Mouse (Mus musculus) heart, embryonic 15.5 days (tissue): ENCODE measurements around the gene Gprc5c. TPM values are rescaled to one million over a fixed set of nuclear protein-coding genes. Genes with fewer than 3 reads are reported as not detected.

Experiments used
- ATAC-seq: fragments of 200-750 bp; cut with Nextera tagmentation; replicated peaks from 2 replicates; pipeline ENCODE4 v1.8.0; 2017; ENCODE audit warnings: low read depth, moderate TSS enrichment; ENCODE audit not compliant: insufficient number of reproducible peaks, insufficient read depth, low FRiP score
- H3K27ac ChIP-seq: fragments of 300-500 bp; sonication (generic); 2 replicates; pipeline ENCODE4 v1.5.1; 2015; ENCODE audit warnings: mild to moderate bottlenecking, inconsistent platforms
- H3K27me3 ChIP-seq: fragments of 300-500 bp; sonication (generic); 2 replicates; pipeline ENCODE4 v1.6.1; 2015; ENCODE audit warnings: inconsistent platforms
- H3K36me3 ChIP-seq: fragments of 300-500 bp; sonication (generic); 2 replicates; pipeline ENCODE4 v1.6.1; 2015; ENCODE audit warnings: mild to moderate bottlenecking, inconsistent platforms
- H3K4me1 ChIP-seq: fragments of 300-500 bp; sonication (generic); replicated peaks from 2 replicates; pipeline ENCODE4 v1.6.1; 2015; ENCODE audit warnings: inconsistent platforms
- H3K4me2 ChIP-seq: fragments of 300-500 bp; sonication (generic); 2 replicates; pipeline ENCODE4 v1.6.1; 2015; ENCODE audit warnings: inconsistent platforms, mild to moderate bottlenecking, moderate library complexity
- H3K4me3 ChIP-seq: fragments of 300-500 bp; sonication (generic); 2 replicates; pipeline ENCODE4 v1.5.1; 2015; ENCODE audit warnings: mild to moderate bottlenecking, inconsistent platforms
- H3K9ac ChIP-seq: fragments of 300-500 bp; sonication (generic); 2 replicates; pipeline ENCODE4 v1.6.1; 2015; ENCODE audit warnings: mild to moderate bottlenecking, inconsistent platforms
- H3K9me3 ChIP-seq: fragments of 300-500 bp; sonication (generic); replicated peaks from 2 replicates; pipeline ENCODE4 v1.6.1; 2016; ENCODE audit warnings: inconsistent platforms
- WGBS: fragments of 180-500 bp; shearing (Covaris S2); methylation state at CpG from one replicate; pipeline ENCODE4 v1.1.7; 2015; ENCODE audit warnings: mixed read lengths; 5-methylcytosine and 5-hydroxymethylcytosine counted together
- polyA plus RNA-seq: library from polyadenylated mRNA; unstranded; fragments of >200 nt; fragmentation: Nextera tagmentation; extraction: Ambion mirVana; gene quantifications from 2 replicates; pipeline ENCODE4 v1.2.1, GENCODE M21; 2015

Gene Gprc5c
- polyA plus RNA-seq, 1 experiment from 2014 or later, result 12.4 TPM

DNA sequence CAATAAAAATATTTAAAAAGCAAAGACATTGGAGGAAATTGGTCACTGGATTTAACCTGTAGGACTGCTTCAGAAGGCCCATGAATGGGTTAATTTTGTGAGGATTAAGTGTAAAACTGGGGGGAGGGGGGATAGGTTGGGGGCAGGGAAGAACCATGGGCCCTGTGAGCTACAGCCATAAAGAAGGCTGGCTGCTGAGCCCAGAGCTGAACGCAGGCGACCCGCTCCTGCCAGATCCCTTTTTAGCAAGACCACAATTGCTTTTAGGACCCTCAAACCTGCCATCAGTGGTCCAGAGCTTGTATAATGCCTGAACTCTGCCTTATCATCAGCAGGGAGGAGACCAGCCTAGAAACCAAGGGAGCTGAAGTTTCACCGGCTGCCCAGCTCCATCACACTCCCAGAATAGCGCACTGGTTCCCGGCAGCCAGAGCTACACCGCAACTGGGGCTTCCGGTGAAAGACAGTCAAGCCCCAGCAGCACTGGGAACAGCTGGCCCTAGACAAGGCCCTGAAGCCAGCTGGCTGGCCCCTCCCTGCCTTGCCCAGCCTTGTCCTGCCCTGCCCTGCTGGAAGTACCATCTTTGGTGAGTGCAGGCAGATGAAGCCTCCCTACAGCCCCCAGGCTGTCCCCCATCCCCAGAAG is 7.0 kb upstream of the Gprc5c start:
- no peaks in the 10 kb centered on the region for H3K9me3 ChIP-seq
- H3K4me2 ChIP-seq, result 0 out of 2 replicates have a peak overlapping the region, but pooled peaks have one; percentile 33
- peak overlapping the region; percentile 80 for H3K27ac ChIP-seq
- H3K27me3 ChIP-seq, result 0 out of 2 replicates have a peak, but pooled peaks cover 2% of the 10 kb centered on the region
- H3K4me1 ChIP-seq, result peaks cover 18% of the 10 kb centered on the region
- WGBS, result 6% methylated on average over 8 of the region's 8 CpGs
- no peak overlapping the region for H3K4me3 ChIP-seq
- H3K36me3 ChIP-seq, result no peaks in the 10 kb centered on the region
- peak; percentile 86 for ATAC-seq
- H3K9ac ChIP-seq, result no peak overlapping the region

DNA sequence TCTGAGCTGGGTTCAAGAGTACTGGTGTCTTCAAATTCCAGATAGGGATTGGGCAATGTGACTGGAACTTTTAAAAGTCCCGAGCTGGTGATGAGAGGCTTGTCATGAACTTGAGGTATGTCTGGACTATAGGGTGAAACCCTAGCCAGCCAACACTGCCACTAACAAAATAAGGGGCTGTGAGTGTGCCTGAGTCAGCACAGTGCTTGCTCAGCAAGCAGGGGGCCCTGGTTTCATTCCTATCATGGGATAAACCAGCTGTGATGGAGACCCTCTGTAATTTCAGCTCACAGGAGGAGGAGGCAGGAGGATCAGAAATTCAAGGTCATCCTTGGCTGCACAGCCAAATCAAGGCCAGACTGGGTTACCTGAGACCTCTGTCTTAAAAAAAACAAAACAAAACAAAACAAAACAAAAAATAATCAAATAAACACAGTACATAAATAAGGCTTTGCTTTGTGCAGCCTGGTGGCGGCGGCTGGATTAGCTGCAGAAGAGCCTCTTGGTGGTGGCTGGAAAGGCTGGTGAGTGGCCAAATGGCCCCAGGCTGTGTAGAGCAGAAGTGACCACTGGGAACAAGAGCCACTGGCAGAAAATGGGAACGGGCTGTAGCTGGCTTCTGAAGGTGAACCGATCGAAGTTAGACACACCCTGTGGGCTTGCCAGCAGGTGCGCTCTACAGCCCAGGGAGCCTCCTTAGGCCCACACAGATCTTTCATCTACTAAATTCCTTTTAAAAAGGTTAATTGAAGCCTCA is 6.3 kb upstream of the Gprc5c start:
- peak overlapping the region; percentile 80 for H3K27ac ChIP-seq
- WGBS, result 74% methylated on average over 7 of the region's 7 CpGs
- H3K27me3 ChIP-seq, result peaks cover 9% of the 10 kb centered on the region; the same call in 1 of the 2 replicates
- no peak overlapping the region for H3K4me2 ChIP-seq
- peaks cover 18% of the 10 kb centered on the region for H3K4me1 ChIP-seq
- H3K9ac ChIP-seq, result no peak overlapping the region
- no peak overlapping the region for H3K4me3 ChIP-seq
- no peak for ATAC-seq
- H3K9me3 ChIP-seq, result no peaks in the 10 kb centered on the region
- no peaks in the 10 kb centered on the region for H3K36me3 ChIP-seq

DNA sequence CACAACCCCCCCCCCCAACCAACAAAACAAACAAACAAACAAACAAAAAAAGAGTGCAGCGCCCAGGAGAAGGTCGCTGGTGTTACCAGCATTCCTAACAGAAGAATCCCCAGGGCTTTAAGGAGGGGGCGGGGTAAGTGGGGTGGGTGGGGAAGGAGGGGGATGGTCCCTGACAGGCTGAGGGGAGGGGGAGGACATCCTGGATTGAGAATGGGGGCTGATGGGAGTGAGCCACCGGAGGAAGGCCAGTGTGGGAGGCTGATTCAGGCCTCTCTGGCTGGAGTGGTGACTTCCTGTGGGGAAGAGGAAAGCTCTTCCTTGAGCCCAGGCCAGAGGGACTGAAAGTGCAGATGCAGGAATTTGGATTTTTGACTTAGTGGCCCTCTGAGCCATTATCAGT is 4.6 kb upstream of the Gprc5c start:
- Histone ChIP-seq H3K4me3 (no peak overlapping the region), H3K36me3 (no peaks in the 10 kb centered on the region), H3K27ac (no peak overlapping the region), H3K9me3 (no peaks in the 10 kb centered on the region), H3K4me1 (peaks cover 32% of the 10 kb centered on the region), H3K27me3 (peaks cover 10% of the 10 kb centered on the region; the same call in 1 of the 2 replicates), H3K9ac (no peak overlapping the region), H3K4me2 (no peak overlapping the region)
- no peak for ATAC-seq
- 62% methylated on average over 4 of the region's 4 CpGs for WGBS

DNA sequence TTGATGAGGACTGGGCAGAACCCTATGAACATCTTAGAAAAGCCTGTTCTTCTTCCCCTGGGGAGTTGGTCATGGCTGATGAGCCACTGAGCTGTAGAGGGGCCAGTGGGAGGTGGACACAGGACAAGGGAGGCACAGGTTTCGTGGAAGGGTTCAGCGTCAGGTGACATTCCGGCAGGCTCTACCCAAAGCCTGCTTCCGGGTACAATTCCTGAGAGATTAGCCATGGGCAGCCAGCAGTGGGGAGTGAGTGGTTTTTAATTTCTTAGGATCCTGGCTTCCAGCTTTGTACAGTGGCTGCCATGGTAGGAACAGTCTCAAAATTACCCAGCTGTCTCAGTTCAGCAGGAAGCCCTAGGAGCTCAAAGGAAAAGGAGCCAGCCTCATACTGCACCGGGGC is 3.9 kb upstream of the Gprc5c start:
- Histone ChIP-seq H3K4me1 (peaks cover 34% of the 10 kb centered on the region), H3K9me3 (no peaks in the 10 kb centered on the region), H3K9ac (no peak overlapping the region), H3K4me3 (no peak overlapping the region), H3K27me3 (peaks cover 10% of the 10 kb centered on the region; the same call in 1 of the 2 replicates), H3K27ac (no peak overlapping the region), H3K36me3 (no peaks in the 10 kb centered on the region), H3K4me2 (no peak overlapping the region)
- no peak for ATAC-seq
- 88% methylated on average over 5 of the region's 5 CpGs for WGBS

DNA sequence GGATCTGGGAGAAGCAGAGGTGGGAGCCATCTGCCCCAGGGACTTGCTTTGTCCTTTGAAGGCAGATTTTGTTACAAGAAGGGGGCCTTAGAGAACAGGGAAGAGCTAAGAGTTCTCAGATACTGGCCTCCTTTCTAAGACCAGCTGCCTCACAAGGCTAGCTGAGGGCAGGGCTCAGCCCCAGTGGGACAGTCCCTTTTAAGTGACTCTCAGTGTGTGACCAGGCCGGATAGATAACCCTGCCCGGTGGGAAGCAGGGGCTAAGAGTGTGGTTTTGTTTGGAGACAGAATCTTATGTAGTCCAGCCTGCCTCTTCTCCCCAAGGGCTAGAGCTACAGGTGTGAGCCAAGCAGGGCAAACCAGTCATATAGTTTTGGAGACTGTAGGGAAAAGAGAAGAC is 1.4 kb upstream of the Gprc5c start:
- ATAC-seq, result no peak
- Histone ChIP-seq H3K9ac (no peak overlapping the region), H3K27ac (no peak overlapping the region), H3K9me3 (no peaks in the 10 kb centered on the region), H3K36me3 (no peaks in the 10 kb centered on the region), H3K4me3 (no peak overlapping the region), H3K4me1 (peaks cover 33% of the 10 kb centered on the region), H3K4me2 (no peak overlapping the region), H3K27me3 (peaks cover 10% of the 10 kb centered on the region; the same call in 1 of the 2 replicates)
- WGBS, result 30% methylated on average over 2 of the region's 2 CpGs

DNA sequence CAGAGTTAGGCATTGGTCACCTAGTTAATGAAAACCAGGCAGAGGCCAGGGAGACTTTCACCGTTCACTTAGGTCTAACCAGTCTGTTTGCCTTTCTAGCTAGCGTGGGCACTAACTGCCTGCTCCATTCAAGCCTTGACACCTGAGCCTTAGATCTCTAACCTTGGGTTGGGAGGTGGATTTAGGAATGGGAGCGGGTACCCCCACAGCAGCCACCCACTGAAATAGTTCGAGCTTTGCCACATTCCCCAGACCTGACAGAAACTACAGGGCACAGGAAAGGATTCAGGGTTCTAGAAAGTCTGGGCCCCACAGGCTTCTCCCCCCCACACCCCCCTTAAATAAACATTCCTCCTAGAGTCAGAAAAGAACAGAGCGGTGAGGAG is 893 bp upstream of the Gprc5c start:
- Histone ChIP-seq H3K4me1 (peaks cover 32% of the 10 kb centered on the region), H3K9ac (no peak overlapping the region), H3K27me3 (peaks cover 10% of the 10 kb centered on the region; the same call in 1 of the 2 replicates), H3K27ac (no peak overlapping the region), H3K36me3 (no peaks in the 10 kb centered on the region), H3K4me3 (peak overlapping the region; percentile 81), H3K4me2 (peak overlapping the region; percentile 99), H3K9me3 (no peaks in the 10 kb centered on the region)
- WGBS, result 46% methylated on average over 5 of the region's 5 CpGs
- ATAC-seq, result no peak

DNA sequence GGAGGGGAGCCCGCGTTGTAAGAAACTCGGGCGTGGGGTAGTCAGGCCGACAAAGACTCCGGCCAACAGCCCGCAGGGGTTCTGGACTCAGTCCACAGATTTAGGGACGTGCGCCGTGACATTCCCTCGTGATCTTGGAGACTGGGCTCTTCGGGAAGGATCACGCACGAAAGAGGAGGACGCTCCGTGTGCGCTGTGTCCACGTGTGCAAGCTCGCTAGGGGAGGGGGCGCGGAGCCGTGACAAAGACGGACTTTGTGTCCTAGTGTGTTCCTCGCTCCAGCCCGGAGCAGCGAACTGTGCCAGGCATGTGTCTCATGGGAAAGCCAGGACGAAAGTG is 286 bp downstream of the Gprc5c start:
- H3K27me3 ChIP-seq, result peaks cover 10% of the 10 kb centered on the region; the same call in 1 of the 2 replicates
- peak overlapping the region; percentile 76 for H3K9ac ChIP-seq
- H3K4me2 ChIP-seq, result peak overlapping the region; percentile 99
- no peaks in the 10 kb centered on the region for H3K36me3 ChIP-seq
- peaks cover 32% of the 10 kb centered on the region for H3K4me1 ChIP-seq
- H3K27ac ChIP-seq, result peak overlapping the region; percentile 81
- WGBS, result under 1% methylated on average over 27 of the region's 27 CpGs
- H3K4me3 ChIP-seq, result peak overlapping the region; percentile 81
- ATAC-seq, result 0 out of 2 replicates have a peak, but pooled peaks have one; percentile 7
- no peaks in the 10 kb centered on the region for H3K9me3 ChIP-seq

DNA sequence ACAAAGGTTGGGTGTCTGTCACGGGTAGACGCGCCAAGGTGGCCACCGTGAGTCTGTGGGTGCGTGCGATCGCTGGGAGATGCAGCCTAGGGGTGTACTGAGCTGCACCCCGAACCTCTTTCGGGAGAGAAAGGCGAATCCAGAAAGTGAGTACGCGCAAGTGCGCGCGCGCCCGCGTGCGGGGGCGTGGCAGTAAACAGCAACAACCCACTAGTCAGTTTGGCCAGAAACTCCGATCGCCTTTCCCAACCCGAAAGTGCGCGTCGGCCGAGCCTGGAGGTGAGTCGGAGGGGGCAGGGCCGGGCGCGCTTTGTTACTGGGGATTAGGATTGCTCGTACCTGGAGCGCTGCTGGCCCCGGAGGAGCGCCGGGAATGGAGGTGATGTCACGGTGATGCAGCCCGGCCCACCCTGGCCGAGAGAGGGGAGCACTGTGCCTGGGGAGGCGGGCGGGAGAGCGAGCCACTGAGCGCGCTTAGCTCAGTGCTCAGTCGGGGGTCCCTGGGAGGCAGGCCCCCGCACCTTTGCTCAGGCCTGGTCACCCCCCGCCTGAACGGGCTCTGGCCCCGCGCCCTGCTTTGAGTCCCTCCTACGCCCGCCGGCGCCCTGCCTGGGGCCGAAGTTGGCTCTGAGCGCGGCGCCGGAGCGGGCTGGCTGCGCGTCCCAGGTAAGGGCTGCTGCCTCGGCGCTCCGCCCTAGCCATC is 807 bp downstream of the Gprc5c start:
- peak; percentile 56 for ATAC-seq
- Histone ChIP-seq H3K9me3 (no peaks in the 10 kb centered on the region), H3K4me3 (peak overlapping the region; percentile 81), H3K27ac (peak overlapping the region; percentile 81), H3K27me3 (peaks cover 10% of the 10 kb centered on the region; the same call in 1 of the 2 replicates), H3K9ac (peak overlapping the region; percentile 76), H3K4me1 (peaks cover 29% of the 10 kb centered on the region), H3K4me2 (peak overlapping the region; percentile 99), H3K36me3 (no peaks in the 10 kb centered on the region)
- WGBS, result under 1% methylated on average over 63 of the region's 65 CpGs

DNA sequence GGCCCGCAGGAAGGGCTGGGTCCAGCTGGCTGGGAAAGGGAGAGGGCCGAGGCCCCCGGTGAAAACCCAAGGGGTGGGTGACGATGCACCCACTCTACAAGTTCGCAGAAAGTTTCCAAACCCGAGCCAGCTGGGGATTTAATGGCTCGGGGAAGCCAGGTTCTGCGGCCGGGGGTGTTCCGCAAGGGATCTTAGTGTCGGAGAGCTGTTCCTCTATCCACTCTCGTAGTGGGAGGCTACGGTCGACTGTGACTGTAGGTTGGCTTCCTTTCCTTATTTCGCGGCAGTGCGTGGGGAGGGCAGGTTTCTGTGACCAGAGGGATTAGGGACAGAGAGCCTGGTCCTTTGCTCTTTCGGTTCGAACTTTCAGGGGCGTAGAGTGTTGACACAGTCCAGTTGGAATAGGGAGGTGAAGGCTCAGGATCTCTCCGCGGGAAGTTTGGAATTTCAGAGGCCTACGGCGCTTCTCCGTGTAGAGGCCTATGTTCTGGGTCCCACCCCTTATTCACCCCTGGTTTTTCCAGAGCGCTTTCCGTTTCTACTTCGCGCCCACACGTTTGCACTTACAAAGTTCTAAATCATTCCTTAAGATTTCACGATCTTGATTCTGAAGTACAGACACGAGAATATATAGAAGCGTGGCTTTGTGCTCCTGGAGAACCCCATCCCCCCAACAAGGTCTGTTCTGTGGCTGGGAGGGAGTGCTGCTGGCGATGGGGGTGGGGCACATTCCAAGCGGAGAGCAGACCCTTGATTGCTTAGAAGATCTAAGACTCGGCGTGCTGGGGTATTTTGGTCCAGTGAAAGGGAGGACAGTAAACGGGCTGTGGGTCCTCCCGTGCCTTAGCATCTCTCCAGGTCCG is 1.6 kb downstream of the Gprc5c start:
- no peak; the same call in 1 of the 2 replicates for ATAC-seq
- no peaks in the 10 kb centered on the region for H3K9me3 ChIP-seq
- H3K27ac ChIP-seq, result peak overlapping the region; percentile 81
- no peaks in the 10 kb centered on the region for H3K36me3 ChIP-seq
- H3K4me3 ChIP-seq, result peak overlapping the region; percentile 81
- H3K4me1 ChIP-seq, result peaks cover 29% of the 10 kb centered on the region
- WGBS, result 1% methylated on average over 40 of the region's 40 CpGs
- H3K9ac ChIP-seq, result peak overlapping the region; percentile 76
- peak overlapping the region; percentile 99 for H3K4me2 ChIP-seq
- H3K27me3 ChIP-seq, result peaks cover 10% of the 10 kb centered on the region; the same call in 1 of the 2 replicates

DNA sequence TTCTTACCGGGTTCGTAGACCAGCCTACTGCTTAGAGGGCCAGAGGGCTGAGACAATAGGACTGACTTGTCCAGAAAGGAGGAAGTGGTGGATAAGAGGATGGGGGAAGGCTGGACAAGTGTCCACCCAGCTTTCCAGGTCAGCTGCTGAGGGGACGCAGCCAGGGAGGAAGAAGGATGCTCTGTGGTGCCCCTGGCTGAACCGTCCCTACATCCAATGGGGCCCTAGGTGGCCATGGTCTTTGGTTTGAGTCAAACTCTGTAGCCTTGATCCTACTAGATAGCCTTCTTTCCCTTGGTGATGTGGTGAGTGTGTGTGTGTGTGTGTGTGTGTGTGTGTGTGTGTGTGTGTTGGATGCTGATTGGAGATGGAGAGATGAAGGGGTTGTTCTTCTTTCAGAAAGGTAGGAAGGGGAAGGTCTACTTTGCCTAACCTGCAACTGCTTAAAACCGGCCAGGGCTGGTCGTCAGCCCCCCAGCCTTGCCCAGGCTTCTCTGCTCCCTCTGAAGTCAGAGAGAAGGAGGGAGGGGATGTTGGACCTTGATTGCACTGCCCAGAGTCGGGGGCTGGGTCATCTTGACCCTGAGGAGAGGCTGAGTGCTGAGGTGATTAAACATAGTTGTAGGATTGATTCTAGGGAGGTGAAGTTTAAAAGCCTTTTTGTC is 2.4 kb downstream of the Gprc5c start:
- Histone ChIP-seq H3K4me2 (peak overlapping the region; percentile 99), H3K27me3 (peaks cover 10% of the 10 kb centered on the region; the same call in 1 of the 2 replicates), H3K4me1 (peaks cover 29% of the 10 kb centered on the region), H3K9me3 (no peaks in the 10 kb centered on the region), H3K27ac (peak overlapping the region; percentile 81), H3K9ac (peak overlapping the region; percentile 76; the same call in 1 of the 2 replicates), H3K36me3 (no peaks in the 10 kb centered on the region), H3K4me3 (peak overlapping the region; percentile 81)
- WGBS, result 27% methylated on average over 7 of the region's 7 CpGs
- no peak for ATAC-seq
